Mouse (Mus musculus): ENCODE results near the gene Sult1e1.

DNA sequence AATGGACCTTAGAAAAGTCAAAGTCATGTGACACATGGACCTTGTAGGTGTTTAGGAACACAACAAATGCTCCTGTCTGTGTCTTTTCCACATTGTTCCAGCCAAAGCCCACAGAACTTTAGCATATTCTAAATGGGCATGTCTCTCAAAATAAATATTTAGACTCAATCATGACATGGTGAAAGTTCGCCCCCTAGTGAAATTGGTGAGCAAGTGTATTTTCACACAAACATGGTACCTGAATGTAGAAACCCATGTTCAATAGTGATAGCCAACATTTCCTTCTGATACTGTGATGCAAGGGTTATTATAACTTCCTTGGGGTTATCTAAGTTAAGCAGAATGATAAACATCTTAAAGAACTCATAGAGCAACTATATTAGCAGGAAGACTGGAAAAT, 40.5 kb downstream of the Sult1e1 start:
- no peak for TF ChIP-seq POLR2A (IDR thresholded peaks at IDR 0.05; ENCODE audit: extremely low read depth, insufficient read depth, low read length)
- TF ChIP-seq CTCF (IDR thresholded peaks at IDR 0.05; ENCODE audit: low read depth, low read length), result peak; percentile 49

All from liver, adult 2 months (tissue).